In the genomic region with DNA sequence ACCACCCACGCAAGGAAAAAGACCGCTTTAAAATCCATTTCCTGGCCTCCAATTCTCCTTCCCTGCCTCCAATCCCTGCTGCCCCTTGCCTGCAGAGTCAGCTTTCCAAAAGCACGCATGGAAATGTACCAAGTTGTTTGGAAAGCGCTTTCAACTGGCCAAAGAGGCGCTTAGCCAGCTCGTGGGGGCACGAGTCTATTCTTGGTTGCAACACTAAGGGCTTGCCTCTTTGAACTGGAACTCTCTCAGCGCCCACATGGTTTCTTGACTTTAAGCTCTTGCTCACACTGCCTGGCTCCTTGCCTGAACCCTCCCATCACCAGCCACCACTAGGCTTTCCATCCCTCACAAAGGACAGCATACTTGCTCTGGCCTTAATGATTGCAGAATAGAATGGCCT, we compare ENCODE assay signal across 8 mouse cellular contexts. TPM values are rescaled to one million over a fixed set of nuclear protein-coding genes. Genes with fewer than 3 reads are reported as not detected.
DNase-seq lines count a peak whose midpoint lies in the region; ATAC-seq and TF ChIP-seq lines count a peak whose summit lies in the region.

No protein-coding gene starts in this region.

- TF ChIP-seq EP300 in lung, postnatal 0 days (IDR thresholded peaks at IDR 0.05): no peak

- no peak overlapping the region for H3K9ac ChIP-seq in kidney, embryonic 16.5 days (replicated peaks; ENCODE audit: low read length)
- H3K9ac ChIP-seq in lung, postnatal 0 days (replicated peaks; ENCODE audit: low read depth): no peak overlapping the region

- H3K4me3 ChIP-seq in kidney, adult 2 months (ENCODE audit: insufficient read depth, low read depth, low read length): no peak overlapping the region
- H3K4me3 ChIP-seq in kidney, embryonic 16.5 days (ENCODE audit: low read length): no peak overlapping the region
- H3K4me3 ChIP-seq in brown adipose tissue, adult 24 weeks (ENCODE audit: insufficient read depth, low read depth, low read length): no peak overlapping the region; the same call in 1 of the 2 replicates
- no peak overlapping the region for H3K4me3 ChIP-seq in lung, postnatal 0 days (ENCODE audit: low read depth, low read length)

- DNase-seq in kidney, adult 2 months: peak; percentile 55
- peak; percentile 77 to 88 for DNase-seq in heart, adult 9 months (ENCODE audit: low spot score in 2 of 2)
- DNase-seq in lung, postnatal 0 days (ENCODE audit: low spot score): peak; percentile 75
- DNase-seq in B cell, adult 2 months: no peak
- no peak for DNase-seq in spleen, postnatal 14 days (ENCODE audit: low spot score in 2 of 2)

- H3K27ac ChIP-seq in kidney, adult 2 months (ENCODE audit: insufficient read depth, low read depth, low read length): 0 out of 2 replicates have a peak overlapping the region, but pooled peaks have one; percentile 26
- H3K27ac ChIP-seq in kidney, embryonic 16.5 days (ENCODE audit: low read length): no peak overlapping the region
- H3K27ac ChIP-seq in brown adipose tissue, adult 24 weeks (replicated peaks; ENCODE audit: low read depth, low read length): peak overlapping the region; percentile 85
- H3K27ac ChIP-seq in lung, postnatal 0 days (ENCODE audit: low read length): no peak overlapping the region

- no peaks in the 10 kb centered on the region for H3K9me3 ChIP-seq in kidney, embryonic 16.5 days (ENCODE audit: low read length)
- no peaks in the 10 kb centered on the region for H3K9me3 ChIP-seq in lung, postnatal 0 days (ENCODE audit: low read length)

- no peak for TF ChIP-seq POLR2A in kidney, adult 2 months (IDR thresholded peaks at IDR 0.05; ENCODE audit: low read depth, low read length)

- WGBS in kidney, adult 2 months: 59% methylated on average over 8 of the region's 8 CpGs
- WGBS in kidney, embryonic 16.5 days: 74% methylated on average over 8 of the region's 8 CpGs
- 46% methylated on average over 8 of the region's 8 CpGs for WGBS in lung, postnatal 0 days

- H3K36me3 ChIP-seq in kidney, adult 2 months (ENCODE audit: control insufficient read depth, insufficient read depth, low read length): no peaks in the 10 kb centered on the region
- H3K36me3 ChIP-seq in kidney, embryonic 16.5 days (ENCODE audit: insufficient read depth, low read length): no peaks in the 10 kb centered on the region
- no peaks in the 10 kb centered on the region for H3K36me3 ChIP-seq in lung, postnatal 0 days (ENCODE audit: insufficient read depth, low read length)

- TF ChIP-seq CTCF in kidney, adult 2 months (conservative IDR thresholded peaks at IDR 0.05; ENCODE audit: insufficient read depth, insufficient read length, low read depth, low read length): no peak
- no peak for TF ChIP-seq CTCF in lung, postnatal 0 days (IDR thresholded peaks at IDR 0.05)

- H3K27me3 ChIP-seq in kidney, adult 2 months (replicated peaks; ENCODE audit: control insufficient read depth, insufficient read depth, low read length): no peaks in the 10 kb centered on the region
- H3K27me3 ChIP-seq in kidney, embryonic 16.5 days (ENCODE audit: insufficient read depth, low read length): peaks cover 5% of the 10 kb centered on the region; the same call in 1 of the 2 replicates
- H3K27me3 ChIP-seq in lung, postnatal 0 days (replicated peaks; ENCODE audit: insufficient read depth, low read length): no peaks in the 10 kb centered on the region

- no peaks in the 10 kb centered on the region for H3K4me1 ChIP-seq in kidney, adult 2 months (ENCODE audit: control insufficient read depth, insufficient read depth, low read length)
- no peaks in the 10 kb centered on the region for H3K4me1 ChIP-seq in kidney, embryonic 16.5 days (ENCODE audit: insufficient read depth, low read length)
- H3K4me1 ChIP-seq in brown adipose tissue, adult 24 weeks (ENCODE audit: control insufficient read depth, insufficient read depth, insufficient read length, low read length): no peaks in the 10 kb centered on the region; the same call in 1 of the 2 replicates
- peaks cover 5% of the 10 kb centered on the region; the same call in 1 of the 2 replicates for H3K4me1 ChIP-seq in lung, postnatal 0 days (ENCODE audit: insufficient read depth, low read depth, low read length)

- ATAC-seq in kidney, embryonic 16.5 days (ENCODE audit: low FRiP score, low TSS enrichment): no peak
- ATAC-seq in lung, postnatal 0 days: peak; percentile 84
- ATAC-seq in inflammation-experienced regulatory T-cells, adult 6 months: no peak

- H3K4me2 ChIP-seq in kidney, embryonic 16.5 days (replicated peaks; ENCODE audit: low read depth, low read length): no peak overlapping the region
- peak overlapping the region; percentile 30; the same call in 1 of the 2 replicates for H3K4me2 ChIP-seq in lung, postnatal 0 days (replicated peaks; ENCODE audit: low read depth, low read length)

RNA-seq across cellular contexts. Expression of a gene that starts 13.2 kb away (rescaled TPM):
- polyA plus RNA-seq in kidney, adult 2 months (2012; rRNA removed): 2.0 and 3.1 TPM in 2 replicates
- 2.4 TPM in 2 replicates for polyA plus RNA-seq in kidney, embryonic 16.5 days (2015; fragmentation: Nextera tagmentation; extraction: Ambion mirVana)
- 45.3 and 55.6 TPM in 2 replicates for polyA plus RNA-seq in brown adipose tissue, adult 24 weeks (2012; ENCODE audit: insufficient read depth, insufficient read length, missing spikeins)
- 1.5 and 2.6 TPM in 2 replicates for polyA plus RNA-seq in lung, postnatal 0 days (2015; fragmentation: Nextera tagmentation; extraction: Ambion mirVana)
- polyA plus RNA-seq in inflammation-experienced regulatory T-cells, adult 6 months (2017; shearing (Covaris generic)): under 1 TPM in 1 of 3 experiments, not detected in 2; 0.50 TPM

Comparison
In these comparisons a context has a peak if more than half of its experiments do, and no peak if none do; other contexts are left out.
1. H3K27ac ChIP-seq: peak in kidney, adult 2 months (single experiment) and brown adipose tissue, adult 24 weeks (single experiment); none in kidney, embryonic 16.5 days (single experiment) and lung, postnatal 0 days (single experiment).
2. DNase-seq: peak in kidney, adult 2 months (single experiment), heart, adult 9 months (2 of 2) and lung, postnatal 0 days (single experiment); none in B cell, adult 2 months (0 of 2) and spleen, postnatal 14 days (0 of 2).
3. RNA of a gene that starts 13.2 kb away (polyA plus RNA-seq): 45.3 to 55.6 TPM in brown adipose tissue, adult 24 weeks; 2.0 to 3.1 TPM in kidney, adult 2 months, 1.5 to 2.6 TPM in lung, postnatal 0 days, 2.4 TPM in kidney, embryonic 16.5 days and 0.50 TPM in inflammation-experienced regulatory T-cells, adult 6 months; every median in the first group is over 10 times any median in the second.